18 mouse cellular contexts compared by ENCODE assay signal in genomic region chr6:52238976-52239375, GRCm38 (mm10). TPM values are rescaled to one million over a fixed set of nuclear protein-coding genes. Genes with fewer than 3 reads are reported as not detected.
DNase-seq lines count a peak whose midpoint lies in the region; ATAC-seq lines count a peak whose summit lies in the region.
"Had no signal": no experiment of that assay in that cellular context is flagged by ENCODE, and none has a peak within 500 bp of the region (broad histone marks: within the 10 kb centered on the region; RNA-seq: fewer than 3 reads in every experiment).

No protein-coding gene starts in this region.

- no peak overlapping the region for H3K4me3 ChIP-seq in forebrain, embryonic 11.5 days (ENCODE audit: low read depth, low read length)
- H3K4me3 ChIP-seq in forebrain, embryonic 16.5 days (replicated peaks; ENCODE audit: low read length), result no peak overlapping the region
- H3K4me3 ChIP-seq in neural tube, embryonic 11.5 days (ENCODE audit: low read depth, low read length), result peak overlapping the region; percentile 65
- H3K4me3 ChIP-seq in neural tube, embryonic 13.5 days, result peak overlapping the region; percentile 59
- H3K4me3 ChIP-seq: embryonic facial prominence, embryonic 15.5 days; hindbrain, embryonic 13.5 days; layer of hippocampus, adult 2 months had no signal

- 0 out of 2 replicates have a peak, but pooled peaks cover 1% of the 10 kb centered on the region for H3K4me1 ChIP-seq in forebrain, embryonic 11.5 days (replicated peaks; ENCODE audit: control insufficient read depth, insufficient read depth, low read length)
- H3K4me1 ChIP-seq in forebrain, embryonic 16.5 days (replicated peaks; ENCODE audit: control insufficient read depth, insufficient read depth, low read length), result no peaks in the 10 kb centered on the region; the same call in 1 of the 2 replicates
- no peaks in the 10 kb centered on the region; the same call in 1 of the 2 replicates for H3K4me1 ChIP-seq in neural tube, embryonic 11.5 days (ENCODE audit: control insufficient read depth, insufficient read depth, low read length)
- peaks cover 29% of the 10 kb centered on the region for H3K4me1 ChIP-seq in neural tube, embryonic 13.5 days (replicated peaks)

- H3K27me3 ChIP-seq in forebrain, embryonic 11.5 days (ENCODE audit: control insufficient read depth, insufficient read depth, low read length), result peaks cover 95% of the 10 kb centered on the region
- H3K27me3 ChIP-seq in forebrain, embryonic 16.5 days (replicated peaks; ENCODE audit: control insufficient read depth, insufficient read depth, low read length), result peaks cover 92% of the 10 kb centered on the region
- H3K27me3 ChIP-seq in neural tube, embryonic 11.5 days (ENCODE audit: control insufficient read depth, insufficient read depth, low read length), result peaks cover 91% of the 10 kb centered on the region
- peaks cover 74% of the 10 kb centered on the region for H3K27me3 ChIP-seq in neural tube, embryonic 13.5 days

- no peak overlapping the region for H3K9ac ChIP-seq in forebrain, embryonic 11.5 days (ENCODE audit: low read length)
- no peak overlapping the region for H3K9ac ChIP-seq in forebrain, embryonic 16.5 days (replicated peaks; ENCODE audit: low read depth, low read length)
- peak overlapping the region; percentile 68 for H3K9ac ChIP-seq in neural tube, embryonic 11.5 days (ENCODE audit: low read length)
- peak overlapping the region; percentile 97 for H3K9ac ChIP-seq in neural tube, embryonic 13.5 days
- H3K9ac ChIP-seq: embryonic facial prominence, embryonic 15.5 days; hindbrain, embryonic 13.5 days; liver, postnatal 0 days had no signal

- H3K4me2 ChIP-seq in forebrain, embryonic 11.5 days (ENCODE audit: low read depth, low read length, severe bottlenecking), result no peak overlapping the region
- H3K4me2 ChIP-seq in forebrain, embryonic 16.5 days (ENCODE audit: low read length), result no peak overlapping the region
- peak overlapping the region; percentile 47 for H3K4me2 ChIP-seq in neural tube, embryonic 11.5 days (ENCODE audit: low read depth)
- H3K4me2 ChIP-seq in neural tube, embryonic 13.5 days, result peak overlapping the region; percentile 97
- H3K4me2 ChIP-seq: embryonic facial prominence, embryonic 15.5 days; heart, embryonic 11.5 days; hindbrain, embryonic 13.5 days had no signal

- no peak for ATAC-seq in forebrain, embryonic 11.5 days (replicated peaks; ENCODE audit: low FRiP score)
- no peak for ATAC-seq in forebrain, embryonic 16.5 days
- ATAC-seq in neural tube, embryonic 11.5 days (ENCODE audit: insufficient read depth, low FRiP score, low TSS enrichment), result no peak
- ATAC-seq in neural tube, embryonic 13.5 days (ENCODE audit: low read depth), result no peak
- ATAC-seq: liver, postnatal 0 days had no signal

- 2% methylated on average over 7 of the region's 7 CpGs for WGBS in forebrain, embryonic 11.5 days
- WGBS in forebrain, embryonic 16.5 days, result 4% methylated on average over 7 of the region's 7 CpGs
- WGBS in neural tube, embryonic 11.5 days, result 1% methylated on average over 7 of the region's 7 CpGs
- 1% methylated on average over 7 of the region's 7 CpGs for WGBS in neural tube, embryonic 13.5 days

- no peak overlapping the region for H3K27ac ChIP-seq in forebrain, embryonic 11.5 days (ENCODE audit: low read depth, low read length)
- H3K27ac ChIP-seq in forebrain, embryonic 16.5 days (ENCODE audit: low read length), result no peak overlapping the region
- H3K27ac ChIP-seq in neural tube, embryonic 11.5 days (ENCODE audit: low read depth, low read length), result no peak overlapping the region
- peak overlapping the region; percentile 64 for H3K27ac ChIP-seq in neural tube, embryonic 13.5 days (replicated peaks)
- H3K27ac ChIP-seq: embryonic facial prominence, embryonic 15.5 days; hindbrain, embryonic 13.5 days; layer of hippocampus, adult 2 months had no signal

- no peaks in the 10 kb centered on the region for H3K36me3 ChIP-seq in forebrain, embryonic 11.5 days (ENCODE audit: control insufficient read depth, insufficient read depth, low read length)
- no peaks in the 10 kb centered on the region for H3K36me3 ChIP-seq in forebrain, embryonic 16.5 days (ENCODE audit: control insufficient read depth, insufficient read depth)
- no peaks in the 10 kb centered on the region for H3K36me3 ChIP-seq in neural tube, embryonic 11.5 days (ENCODE audit: control insufficient read depth, insufficient read depth, low read length)
- H3K36me3 ChIP-seq in neural tube, embryonic 13.5 days, result no peaks in the 10 kb centered on the region
- H3K36me3 ChIP-seq: embryonic facial prominence, embryonic 15.5 days; hindbrain, embryonic 13.5 days had no signal

- peak; percentile 57 for DNase-seq in forebrain, embryonic 11.5 days (ENCODE audit: low spot score)
- peak; percentile 54 for DNase-seq in neural tube, embryonic 11.5 days (ENCODE audit: low spot score)
- DNase-seq in neural tube, embryonic 10.5 days (ENCODE audit: extremely low spot score, low spot score), result no peak
- DNase-seq in kidney, postnatal 10 days, result peak; percentile 36
- DNase-seq in ovary, postnatal 10 days (ENCODE audit: low spot score), result no peak
- DNase-seq in left cerebral cortex, postnatal 14 days (ENCODE audit: low spot score in 2 of 2), result no peak
- DNase-seq: adrenal gland, postnatal 25 days; liver, postnatal 0 days had no signal

- intact Hi-C loops in left cerebral cortex, postnatal 14 days (cut with DNase I), result no loop called here

- H3K9me3 ChIP-seq in forebrain, embryonic 11.5 days (ENCODE audit: control insufficient read depth, low read length), result no peaks in the 10 kb centered on the region
- H3K9me3 ChIP-seq in forebrain, embryonic 16.5 days (ENCODE audit: control insufficient read depth, low read length), result no peaks in the 10 kb centered on the region
- H3K9me3 ChIP-seq in neural tube, embryonic 11.5 days (ENCODE audit: control insufficient read depth, low read length), result no peaks in the 10 kb centered on the region
- H3K9me3 ChIP-seq in neural tube, embryonic 13.5 days, result no peaks in the 10 kb centered on the region
- H3K9me3 ChIP-seq: embryonic facial prominence, embryonic 15.5 days; hindbrain, embryonic 13.5 days had no signal

RNA-seq across cellular contexts. Expression of gene Hoxa10, which starts 1.7 kb away (rescaled TPM):
- not detected in 2 replicates for polyA plus RNA-seq in forebrain, embryonic 11.5 days (2014; fragmentation: Nextera tagmentation; extraction: Ambion mirVana)
- 0.29 TPM in 1 of 2 replicates, not detected in the other for polyA plus RNA-seq in forebrain, embryonic 16.5 days (2015; fragmentation: Nextera tagmentation; extraction: Ambion mirVana)
- polyA plus RNA-seq in neural tube, embryonic 11.5 days (2014; fragmentation: Nextera tagmentation; extraction: Ambion mirVana), result 70.6 and 72.8 TPM in 2 replicates
- 77.8 and 86.6 TPM in 2 replicates for polyA plus RNA-seq in neural tube, embryonic 13.5 days (2015; fragmentation: Nextera tagmentation; extraction: Ambion mirVana)
- not detected for total RNA-seq in left cerebral cortex, postnatal 14 days (2021)
- total RNA-seq: adrenal gland, postnatal 25 days; layer of hippocampus, adult 2 months; left cerebral cortex, postnatal 25 days had no signal
- polyA plus RNA-seq: embryonic facial prominence, embryonic 15.5 days; frontal cortex, adult 2 months; liver, postnatal 0 days; spleen, adult 2 months had no signal

RNA-seq across cellular contexts. Expression of gene Hoxa11, which starts 6.6 kb away (rescaled TPM):
- not detected in 2 replicates for polyA plus RNA-seq in forebrain, embryonic 11.5 days (2014; fragmentation: Nextera tagmentation; extraction: Ambion mirVana)
- polyA plus RNA-seq in forebrain, embryonic 16.5 days (2015; fragmentation: Nextera tagmentation; extraction: Ambion mirVana), result 0.14 TPM in 1 of 2 replicates, not detected in the other
- polyA plus RNA-seq in neural tube, embryonic 11.5 days (2014; fragmentation: Nextera tagmentation; extraction: Ambion mirVana), result 6.0 and 6.7 TPM in 2 replicates
- polyA plus RNA-seq in neural tube, embryonic 13.5 days (2015; fragmentation: Nextera tagmentation; extraction: Ambion mirVana), result 4.7 and 5.7 TPM in 2 replicates
- total RNA-seq in left cerebral cortex, postnatal 14 days (2021), result not detected
- total RNA-seq: adrenal gland, postnatal 25 days; layer of hippocampus, adult 2 months; left cerebral cortex, postnatal 25 days; megakaryocyte progenitor cell, adult 5-6 weeks had no signal
- polyA plus RNA-seq: embryonic facial prominence, embryonic 15.5 days; heart, embryonic 11.5 days; hindbrain, embryonic 13.5 days; liver, postnatal 0 days; spleen, adult 2 months had no signal

RNA-seq across cellular contexts. Expression of gene Hoxa9, which starts 8.1 kb away (rescaled TPM):
- polyA plus RNA-seq in forebrain, embryonic 11.5 days (2014; fragmentation: Nextera tagmentation; extraction: Ambion mirVana), result not detected in 2 replicates
- polyA plus RNA-seq in forebrain, embryonic 16.5 days (2015; fragmentation: Nextera tagmentation; extraction: Ambion mirVana), result 0.30 TPM in 1 of 2 replicates, not detected in the other
- 98.8 and 105 TPM in 2 replicates for polyA plus RNA-seq in neural tube, embryonic 11.5 days (2014; fragmentation: Nextera tagmentation; extraction: Ambion mirVana)
- 125 and 130 TPM in 2 replicates for polyA plus RNA-seq in neural tube, embryonic 13.5 days (2015; fragmentation: Nextera tagmentation; extraction: Ambion mirVana)
- total RNA-seq in left cerebral cortex, postnatal 14 days (2021), result not detected
- total RNA-seq: layer of hippocampus, adult 2 months; left cerebral cortex, postnatal 25 days had no signal
- polyA plus RNA-seq: frontal cortex, adult 2 months had no signal

RNA-seq across cellular contexts. Expression of gene Hoxa7, which starts 17.3 kb away (rescaled TPM):
- polyA plus RNA-seq in forebrain, embryonic 11.5 days (2014; fragmentation: Nextera tagmentation; extraction: Ambion mirVana), result not detected in 2 replicates
- not detected in 2 replicates for polyA plus RNA-seq in forebrain, embryonic 16.5 days (2015; fragmentation: Nextera tagmentation; extraction: Ambion mirVana)
- polyA plus RNA-seq in neural tube, embryonic 11.5 days (2014; fragmentation: Nextera tagmentation; extraction: Ambion mirVana), result 61.2 and 71.3 TPM in 2 replicates
- polyA plus RNA-seq in neural tube, embryonic 13.5 days (2015; fragmentation: Nextera tagmentation; extraction: Ambion mirVana), result 117 and 125 TPM in 2 replicates
- total RNA-seq in left cerebral cortex, postnatal 14 days (2021), result not detected
- total RNA-seq: layer of hippocampus, adult 2 months; left cerebral cortex, postnatal 25 days had no signal
- polyA plus RNA-seq: embryonic facial prominence, embryonic 15.5 days; frontal cortex, adult 2 months had no signal

RNA-seq across cellular contexts. Expression of gene Hoxa13, which starts 21.7 kb away (rescaled TPM):
- not detected in 2 replicates for polyA plus RNA-seq in forebrain, embryonic 11.5 days (2014; fragmentation: Nextera tagmentation; extraction: Ambion mirVana)
- polyA plus RNA-seq in forebrain, embryonic 16.5 days (2015; fragmentation: Nextera tagmentation; extraction: Ambion mirVana), result not detected in 2 replicates
- polyA plus RNA-seq in neural tube, embryonic 11.5 days (2014; fragmentation: Nextera tagmentation; extraction: Ambion mirVana), result 0.11 and 0.26 TPM in 2 replicates
- 0.08 and 0.32 TPM in 2 replicates for polyA plus RNA-seq in neural tube, embryonic 13.5 days (2015; fragmentation: Nextera tagmentation; extraction: Ambion mirVana)
- total RNA-seq in left cerebral cortex, postnatal 14 days (2021), result not detected
- total RNA-seq: adrenal gland, postnatal 25 days; layer of hippocampus, adult 2 months; left cerebral cortex, postnatal 25 days; megakaryocyte progenitor cell, adult 5-6 weeks had no signal
- polyA plus RNA-seq: frontal cortex, adult 2 months; heart, embryonic 11.5 days; hindbrain, embryonic 13.5 days; liver, postnatal 0 days; spleen, adult 2 months had no signal

Comparison
In these comparisons a context has a peak if more than half of its experiments do, and no peak if none do; other contexts are left out.
1. DNase-seq: peak in forebrain, embryonic 11.5 days (single experiment), neural tube, embryonic 11.5 days (single experiment) and kidney, postnatal 10 days (single experiment); none in neural tube, embryonic 10.5 days (single experiment), ovary, postnatal 10 days (single experiment) and left cerebral cortex, postnatal 14 days (0 of 2).
2. H3K4me2 ChIP-seq: peak in neural tube, embryonic 11.5 days (single experiment) and neural tube, embryonic 13.5 days (single experiment); none in forebrain, embryonic 11.5 days (single experiment) and forebrain, embryonic 16.5 days (single experiment).
3. H3K4me3 ChIP-seq: peak in neural tube, embryonic 11.5 days (single experiment) and neural tube, embryonic 13.5 days (single experiment); none in forebrain, embryonic 11.5 days (single experiment) and forebrain, embryonic 16.5 days (single experiment).
4. H3K9ac ChIP-seq: peak in neural tube, embryonic 11.5 days (single experiment) and neural tube, embryonic 13.5 days (single experiment); none in forebrain, embryonic 11.5 days (single experiment) and forebrain, embryonic 16.5 days (single experiment).
5. RNA of gene Hoxa10, which starts 1.7 kb away (polyA plus RNA-seq): 77.8 to 86.6 TPM in neural tube, embryonic 13.5 days and 70.6 to 72.8 TPM in neural tube, embryonic 11.5 days; not detected in forebrain, embryonic 11.5 days and 0.29 TPM in forebrain, embryonic 16.5 days; every median in the first group is over 10 times any median in the second.
6. RNA of gene Hoxa9, which starts 8.1 kb away (polyA plus RNA-seq): 125 to 130 TPM in neural tube, embryonic 13.5 days and 98.8 to 105 TPM in neural tube, embryonic 11.5 days; not detected in forebrain, embryonic 11.5 days and 0.30 TPM in forebrain, embryonic 16.5 days; every median in the first group is over 10 times any median in the second.